ENCODE assay signal across 14 mouse cellular contexts in the genomic region with DNA sequence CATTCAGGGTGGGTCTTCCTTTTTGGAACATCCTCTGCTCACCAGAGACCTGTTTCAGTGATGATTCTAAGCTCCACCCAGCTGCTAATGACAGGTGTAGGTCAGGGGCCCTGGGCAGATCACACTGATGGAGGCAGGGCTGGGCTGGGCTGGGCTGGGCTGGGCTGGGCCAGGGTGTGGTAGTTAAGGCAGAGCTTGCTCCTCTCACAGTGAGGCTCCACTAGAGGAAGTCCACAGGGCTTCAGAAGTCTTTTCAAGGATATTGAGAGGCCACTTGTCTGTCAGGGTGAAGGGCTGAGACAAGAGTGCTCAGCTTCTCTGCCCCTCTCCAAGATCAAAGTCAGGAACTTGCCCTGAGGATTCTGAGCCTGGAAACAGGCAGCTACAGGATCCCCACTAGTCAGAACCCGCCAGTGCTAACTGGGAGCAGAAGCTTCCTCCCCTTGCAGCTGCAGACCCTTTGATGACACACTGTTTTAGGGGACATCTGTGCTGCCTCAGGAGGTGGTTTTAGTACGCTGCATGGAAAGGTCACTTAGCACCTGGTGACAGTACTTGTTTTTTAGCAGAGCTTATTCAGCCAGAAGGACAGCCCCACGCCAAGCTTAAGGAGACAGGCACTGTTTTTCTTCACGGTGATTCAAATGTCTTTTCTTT.
DNase-seq lines count a peak whose midpoint lies in the region; ATAC-seq lines count a peak whose summit lies in the region.
"Had no signal": no experiment of that assay in that cellular context is flagged by ENCODE, and none has a peak within 500 bp of the region (broad histone marks: within the 10 kb centered on the region; RNA-seq: fewer than 3 reads in every experiment).

No protein-coding gene starts in this region.

- DNase-seq in lung, postnatal 25 days (ENCODE audit: low spot score), result peak; percentile 21
- no peak for DNase-seq in lung, postnatal 14 days
- DNase-seq in embryo, embryonic 11 days, result peak; percentile 25
- peak; percentile 49 for DNase-seq in limb, embryonic 10.5 days (ENCODE audit: low spot score)
- DNase-seq in thymus, postnatal 10 days (ENCODE audit: low spot score in 2 of 2), result peak; percentile 28 to 39
- DNase-seq in gastrocnemius, adult 18-20 months (ENCODE audit: low spot score), result no peak
- no peak for DNase-seq in forebrain, embryonic 14.5 days (ENCODE audit: low spot score)
- no peak for DNase-seq in right cerebral cortex, postnatal 4 days
- DNase-seq: cerebellum, postnatal 36 days; retina, postnatal 1 day had no signal

- no peak overlapping the region for H3K4me3 ChIP-seq in limb, embryonic 10.5 days
- H3K4me3 ChIP-seq in forebrain, embryonic 14.5 days (ENCODE audit: low read depth, low read length), result no peak overlapping the region
- H3K4me3 ChIP-seq: forebrain, embryonic 12.5 days; myocyte had no signal

- H3K9ac ChIP-seq in forebrain, embryonic 14.5 days (ENCODE audit: low read length), result no peak overlapping the region
- H3K9ac ChIP-seq: forebrain, embryonic 12.5 days; hindbrain, embryonic 14.5 days; liver, embryonic 14.5 days had no signal

- ATAC-seq in forebrain, embryonic 14.5 days, result no peak

- H3K4me2 ChIP-seq in forebrain, embryonic 14.5 days (ENCODE audit: low read length), result no peak overlapping the region
- H3K4me2 ChIP-seq: forebrain, embryonic 12.5 days; hindbrain, embryonic 14.5 days had no signal

- peaks cover 24% of the 10 kb centered on the region for H3K4me1 ChIP-seq in limb, embryonic 10.5 days
- no peaks in the 10 kb centered on the region for H3K4me1 ChIP-seq in forebrain, embryonic 14.5 days (ENCODE audit: control insufficient read depth, insufficient read depth, low read length)

- no peaks in the 10 kb centered on the region for H3K27me3 ChIP-seq in limb, embryonic 10.5 days (ENCODE audit: low read depth, poor library complexity, severe bottlenecking)
- no peaks in the 10 kb centered on the region for H3K27me3 ChIP-seq in forebrain, embryonic 14.5 days (replicated peaks; ENCODE audit: control insufficient read depth, insufficient read depth, low read length)
- H3K27me3 ChIP-seq: forebrain, embryonic 12.5 days had no signal

- H3K36me3 ChIP-seq in limb, embryonic 10.5 days, result no peaks in the 10 kb centered on the region
- H3K36me3 ChIP-seq in forebrain, embryonic 14.5 days (ENCODE audit: control insufficient read depth, insufficient read depth, low read length), result no peaks in the 10 kb centered on the region
- H3K36me3 ChIP-seq: forebrain, embryonic 12.5 days had no signal

- no peaks in the 10 kb centered on the region for H3K9me3 ChIP-seq in limb, embryonic 10.5 days (replicated peaks)
- no peaks in the 10 kb centered on the region for H3K9me3 ChIP-seq in forebrain, embryonic 14.5 days (replicated peaks; ENCODE audit: control insufficient read depth, low read length)
- H3K9me3 ChIP-seq: forebrain, embryonic 12.5 days had no signal

- H3K27ac ChIP-seq in limb, embryonic 10.5 days, result peak overlapping the region; percentile 53
- H3K27ac ChIP-seq in forebrain, embryonic 14.5 days (ENCODE audit: low read depth, low read length), result no peak overlapping the region
- H3K27ac ChIP-seq: forebrain, embryonic 12.5 days; hindbrain, embryonic 14.5 days; liver, embryonic 14.5 days had no signal

- 24% methylated on average over 4 of the region's 4 CpGs for WGBS in limb, embryonic 10.5 days
- 57% methylated on average over 4 of the region's 4 CpGs for WGBS in forebrain, embryonic 14.5 days

Comparison
In these comparisons a context has a peak if more than half of its experiments do, and no peak if none do; other contexts are left out.
1. DNase-seq: peak in lung, postnatal 25 days (single experiment), embryo, embryonic 11 days (single experiment), limb, embryonic 10.5 days (single experiment) and thymus, postnatal 10 days (2 of 2); none in lung, postnatal 14 days (single experiment), gastrocnemius, adult 18-20 months (single experiment), forebrain, embryonic 14.5 days (single experiment) and right cerebral cortex, postnatal 4 days (single experiment).